Mouse (Mus musculus): ENCODE data around the gene Txlna.

The Txlna gene

DNA sequence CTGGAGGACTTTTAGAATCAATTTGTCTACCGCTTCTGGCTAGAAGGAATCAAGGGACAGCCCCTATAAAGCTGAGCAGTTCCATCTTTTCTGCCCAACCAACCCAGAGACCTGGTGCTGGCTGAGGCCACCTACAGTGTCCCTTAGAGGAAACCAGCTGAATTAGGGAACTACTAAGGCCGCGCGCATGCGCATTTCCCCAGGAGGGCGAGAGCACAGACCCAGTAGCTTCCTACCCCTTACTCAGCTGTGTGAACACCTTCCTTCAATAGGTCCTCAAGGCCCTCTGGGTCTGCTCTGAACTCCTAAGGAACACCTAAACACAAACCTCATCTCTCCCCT lies 15.9 kb downstream of the Txlna start:
- peak in 1 of 2 experiments; percentile 44 for DNase-seq (ENCODE audit: low spot score in 2 of 2)

GRCm38 (mm10) chr4:129624281-129625028 lies 16.4 kb downstream of the Txlna start:
- DNase-seq (ENCODE audit: low spot score in 2 of 2): peak; percentile 69 to 74

- peak in 1 of 2 experiments; percentile 37 for DNase-seq (ENCODE audit: low spot score in 2 of 2)
Measured at GRCm38 (mm10) chr4:129623681-129624091, 17.2 kb downstream of the Txlna start, which contains the start of gene Ccdc28b. Gene Ccdc28b (minus strand): TSS chr4:129623947.

- DNase-seq (ENCODE audit: low spot score in 2 of 2): no peak
Measured at GRCm38 (mm10) chr4:129622803-129623535, 17.9 kb downstream of the Txlna start.

DNA sequence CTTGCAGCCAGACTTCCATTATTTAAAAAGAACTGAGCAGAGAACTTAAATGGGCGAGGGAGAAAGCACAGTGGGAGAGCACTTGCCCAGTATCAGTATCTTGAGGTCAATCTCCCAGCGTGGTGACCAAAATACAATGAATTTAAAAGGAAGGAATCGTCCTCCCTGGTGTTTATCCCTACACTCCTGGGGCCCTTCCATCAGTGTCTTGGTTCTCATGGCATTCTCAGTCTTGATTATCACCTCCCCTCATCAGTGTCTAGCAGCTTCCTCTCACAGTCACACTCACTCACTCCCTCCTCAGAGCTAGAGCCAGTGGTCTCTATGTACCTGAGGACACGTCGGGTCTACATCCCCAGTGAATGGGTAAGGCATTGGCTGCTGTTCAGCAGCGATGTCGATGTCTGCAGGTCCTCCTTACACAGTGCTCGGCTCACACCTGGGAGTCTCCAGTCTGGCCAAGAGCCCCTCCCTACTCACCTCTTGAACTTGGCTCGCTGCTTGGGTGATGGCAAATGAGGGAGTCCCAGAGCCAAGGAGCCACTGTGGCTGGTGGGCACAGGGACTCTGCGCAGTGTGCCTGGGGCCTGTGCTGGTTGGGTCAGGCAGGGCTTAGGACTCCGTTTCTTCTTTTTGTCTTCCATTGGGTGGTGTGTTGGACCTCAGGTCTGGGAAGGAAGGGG lies 18.6 kb downstream of the Txlna start:
- DNase-seq (ENCODE audit: low spot score in 2 of 2): no peak

GRCm38 (mm10) chr4:129621283-129621841 lies 19.5 kb downstream of the Txlna start:
- DNase-seq (ENCODE audit: low spot score in 2 of 2): no peak

GRCm38 (mm10) chr4:129620419-129621282 lies 20.2 kb downstream of the Txlna start:
- no peak for DNase-seq (ENCODE audit: low spot score in 2 of 2)

DNA sequence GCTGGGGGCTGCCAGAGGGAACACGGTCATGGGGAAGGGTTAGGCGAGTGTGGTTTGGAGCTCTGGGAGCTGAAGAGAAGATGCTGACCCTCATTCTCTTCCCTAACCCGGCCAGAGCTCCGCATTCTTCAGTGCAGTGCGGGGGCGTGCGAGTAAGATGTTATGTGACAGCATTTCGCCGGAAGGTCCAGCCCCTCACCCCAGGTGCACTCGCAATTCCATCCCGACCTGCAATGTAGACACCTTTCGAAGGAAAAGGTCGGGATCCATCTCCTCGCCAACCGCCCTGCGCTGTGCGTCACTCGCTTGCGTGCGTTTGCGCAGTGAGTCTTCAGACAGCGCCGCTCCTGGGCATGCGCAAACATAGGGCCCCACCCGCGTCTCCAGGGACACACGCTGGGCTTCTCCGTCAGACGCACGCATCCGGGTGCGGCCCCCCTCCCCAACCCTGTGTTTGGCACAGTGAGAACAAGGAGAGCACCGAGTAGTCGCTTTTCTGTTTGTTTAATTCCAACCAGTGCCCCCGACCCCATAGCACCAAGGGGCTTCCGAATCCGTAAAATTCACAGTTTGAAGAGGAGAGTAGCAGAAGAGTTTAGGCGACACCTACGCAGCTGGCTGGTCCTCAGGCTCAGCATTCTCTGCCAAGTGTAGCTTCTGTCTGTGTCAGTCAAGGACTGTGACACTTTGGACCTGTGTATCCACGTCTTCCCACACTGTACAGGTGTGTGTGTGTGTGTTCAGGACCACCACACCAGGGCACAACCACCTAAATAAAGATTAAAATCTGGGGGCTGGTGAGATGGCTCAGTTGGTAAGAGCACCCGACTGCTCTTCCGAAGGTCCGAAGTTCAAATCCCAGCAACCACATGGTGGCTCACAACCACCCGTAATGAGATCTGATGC lies 21.8 kb downstream of the Txlna start, which contains the start of gene Iqcc:
Iqcc (minus strand) TSS at position 314 of the 906 bp plus-strand sequence.
- DNase-seq (ENCODE audit: low spot score in 2 of 2): peak; percentile 90 to 92

DNA sequence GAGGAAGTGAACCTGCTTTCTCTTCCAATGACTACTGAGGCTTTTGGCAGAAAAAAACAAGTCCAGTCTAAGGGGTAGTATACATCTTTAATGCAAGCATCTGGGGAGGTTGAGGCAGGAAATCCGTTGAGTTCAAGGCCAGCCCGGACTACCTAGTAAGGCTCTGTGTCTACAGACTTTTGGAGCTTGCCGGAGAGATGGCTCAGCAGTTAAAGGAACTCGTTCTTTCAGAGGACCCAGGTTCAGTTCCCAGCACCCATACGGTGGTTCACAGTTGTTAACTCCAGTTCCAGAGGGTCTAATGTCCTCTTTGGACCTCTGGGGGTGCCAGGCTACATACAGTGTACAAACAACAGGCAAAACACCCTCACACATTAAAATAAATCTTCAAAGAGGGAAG lies 22.8 kb downstream of the Txlna start:
- DNase-seq (ENCODE audit: low spot score in 2 of 2): no peak

DNA sequence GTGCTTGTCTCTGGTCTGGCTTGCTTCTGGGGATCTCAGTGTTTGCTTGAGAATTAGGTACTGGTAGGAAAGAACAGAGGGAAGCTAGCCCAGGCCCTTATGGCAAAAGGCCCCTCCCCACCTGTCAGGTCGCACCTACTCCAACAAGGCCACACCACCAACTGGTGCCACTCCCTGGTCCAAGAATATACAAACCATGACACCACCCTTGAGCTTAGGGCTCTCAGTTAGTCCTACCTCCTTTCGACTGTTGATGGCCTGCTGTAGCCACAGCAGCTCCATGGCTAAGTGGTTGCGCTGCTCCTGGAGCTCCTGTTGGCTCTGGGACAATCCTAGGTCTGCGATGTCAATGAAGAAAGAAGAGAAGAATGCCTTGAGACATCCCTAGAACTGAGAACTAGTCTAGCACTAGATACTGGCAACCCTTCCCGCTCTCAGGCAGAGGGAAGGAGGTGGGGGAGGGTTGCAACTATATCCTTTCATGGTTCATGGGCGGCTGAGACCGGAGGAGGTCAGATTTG lies 23.7 kb downstream of the Txlna start:
- DNase-seq (ENCODE audit: low spot score in 2 of 2): no peak

- no peak for DNase-seq (ENCODE audit: low spot score in 2 of 2)
Measured at GRCm38 (mm10) chr4:129616631-129617030, 24.2 kb downstream of the Txlna start.

- DNase-seq (ENCODE audit: low spot score in 2 of 2): no peak
Measured at GRCm38 (mm10) chr4:129615801-129616290, 25.0 kb downstream of the Txlna start.

DNA sequence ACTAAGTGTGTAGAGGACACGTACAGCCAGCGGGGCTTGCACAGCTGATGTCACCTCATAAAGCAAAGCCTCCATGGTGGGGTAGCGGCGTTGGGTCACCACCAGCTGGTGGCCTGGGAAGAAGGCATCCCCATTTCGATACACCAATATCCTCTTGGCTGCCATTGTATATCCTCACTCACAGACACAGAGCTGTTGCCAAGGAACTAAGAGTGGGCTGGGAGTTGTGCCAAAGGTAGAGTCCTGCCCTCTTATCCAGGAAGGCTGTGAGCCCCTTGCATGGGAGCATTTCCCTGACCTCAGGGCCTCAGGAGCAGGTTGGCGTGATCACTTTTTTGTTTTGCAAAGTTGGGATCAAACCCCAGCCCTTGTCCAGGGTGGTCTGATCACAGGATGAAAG lies 26.8 kb downstream of the Txlna start, which contains the start of gene Dcdc2b:
Dcdc2b (minus strand) TSS at position 165 of the 400 bp plus-strand sequence.
- no peak for DNase-seq (ENCODE audit: low spot score in 2 of 2)

GRCm38 (mm10) chr4:129610472-129610871 lies 30.4 kb downstream of the Txlna start:
- no peak for DNase-seq (ENCODE audit: low spot score in 2 of 2)

DNA sequence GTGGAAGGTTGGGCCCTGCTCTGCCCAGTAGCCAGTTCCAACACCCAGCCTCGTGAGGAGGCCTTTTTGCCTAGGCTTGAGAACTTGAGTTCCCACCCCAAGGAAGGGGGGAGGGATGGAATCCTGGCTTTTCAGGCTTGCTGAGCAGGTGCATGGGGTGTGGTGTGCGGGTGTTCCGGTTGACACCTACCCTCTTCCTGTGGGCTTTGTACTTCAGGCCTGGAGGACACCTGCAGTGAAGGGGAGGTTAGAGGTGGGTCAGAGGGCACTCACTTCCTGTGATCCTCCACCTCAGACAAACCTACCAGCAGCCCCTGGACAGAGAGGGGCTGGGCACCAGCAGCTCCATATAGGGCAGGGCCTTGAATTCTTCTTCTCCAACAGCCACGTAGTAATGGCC lies 30.8 kb downstream of the Txlna start:
- DNase-seq (ENCODE audit: low spot score in 2 of 2): no peak

DNA sequence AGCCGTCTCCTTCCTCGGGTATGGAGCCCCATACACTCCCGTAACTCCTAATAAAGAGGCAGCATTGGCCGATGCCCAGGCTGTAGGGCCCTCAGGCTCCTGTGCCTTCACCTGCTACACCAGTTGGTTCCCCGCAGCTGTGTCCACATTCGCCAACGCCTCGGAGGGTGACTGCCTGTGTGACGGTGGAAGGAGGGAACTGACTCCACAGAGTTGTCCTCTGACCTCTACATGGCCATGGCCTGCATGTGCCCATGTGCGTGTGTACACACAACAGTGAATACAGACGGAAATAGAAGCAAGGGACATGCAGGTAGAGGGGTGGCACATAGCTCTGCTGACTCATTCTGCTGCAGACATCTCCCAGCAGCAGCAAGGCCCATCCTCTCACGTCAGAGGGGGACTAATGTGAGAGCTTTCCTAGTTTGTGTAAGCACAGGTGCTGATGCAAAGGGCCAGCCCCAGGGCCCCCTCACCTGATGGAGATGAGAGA lies 31.7 kb downstream of the Txlna start:
- no peak for DNase-seq (ENCODE audit: low spot score in 2 of 2)

GRCm38 (mm10) chr4:129608426-129609025 lies 32.3 kb downstream of the Txlna start:
- peak; percentile 60 to 81 for DNase-seq (ENCODE audit: low spot score in 2 of 2)

DNA sequence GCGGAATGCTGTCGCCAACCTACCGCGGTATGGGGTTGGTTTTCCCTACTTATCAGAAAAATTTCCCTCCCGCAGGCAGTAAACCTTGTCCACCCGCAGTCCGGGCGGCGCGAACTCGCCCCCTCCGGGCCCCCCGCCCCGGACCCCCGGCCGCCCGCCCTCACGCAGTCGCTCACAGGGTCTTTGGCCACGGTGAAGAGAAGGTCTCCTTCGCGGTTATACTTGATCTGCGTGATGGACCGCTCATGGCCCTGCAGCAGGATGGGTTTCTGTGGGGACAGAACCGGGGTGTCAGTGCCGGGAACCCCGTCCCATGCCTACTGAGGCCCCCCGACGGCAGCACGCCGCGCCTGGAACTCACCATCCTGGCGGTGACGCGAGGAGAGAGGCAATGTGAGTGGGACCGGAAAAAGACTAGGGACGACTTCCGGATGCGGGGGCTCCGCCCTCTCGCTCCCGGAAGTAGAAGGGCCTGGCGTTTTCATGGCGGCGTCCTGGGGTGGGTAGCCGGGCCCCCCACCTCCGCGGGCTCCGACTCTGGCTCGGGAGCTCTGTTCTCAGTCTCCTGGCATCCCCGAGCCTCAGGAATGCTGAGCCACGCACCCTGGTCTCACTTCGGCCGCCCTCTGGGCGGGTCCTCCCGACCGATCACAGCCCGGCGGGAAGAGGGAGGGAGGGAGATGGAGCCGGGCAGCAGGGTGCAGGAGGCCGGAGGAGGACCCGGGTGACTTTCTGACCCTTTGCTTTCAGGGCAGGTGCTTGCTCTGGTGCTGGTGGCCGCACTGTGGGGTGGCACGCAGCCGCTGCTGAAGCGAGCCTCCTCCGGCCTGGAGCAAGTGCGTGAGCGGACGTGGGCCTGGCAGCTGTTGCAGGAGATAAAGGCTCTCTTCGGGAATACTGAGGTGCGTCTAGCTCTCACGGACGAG lies 40.4 kb downstream of the Txlna start, which contains the start of the genes Eif3i and Tmem234:
Eif3i (minus strand) TSS at position 416 of the 926 bp plus-strand sequence.
Tmem234 (plus strand) TSS at position 436 of the 926 bp plus-strand sequence.
- peak; percentile 56 to 78 for DNase-seq (ENCODE audit: low spot score in 2 of 2)
